Mouse (Mus musculus): ENCODE measurements around the gene Gfap.

- no peak for TF ChIP-seq CTCF (IDR thresholded peaks at IDR 0.05; ENCODE audit: insufficient read depth, low read length)
- TF ChIP-seq POLR2A (IDR thresholded peaks at IDR 0.05; ENCODE audit: borderline replicate concordance, extremely low read depth, low read depth, low read length) = no peak
These were observed 2.3 kb downstream of the Gfap start for GRCm38 (mm10) chr11:102898408-102898807.
